Mouse (Mus musculus): ENCODE results near the gene Fam20b. TPM values are rescaled to one million over a fixed set of nuclear protein-coding genes. Genes with fewer than 3 reads are reported as not detected.

Gene Fam20b
- polyA plus RNA-seq, 1 experiment from 2014 or later, result 21.8 TPM

- H3K4me1 ChIP-seq, result peaks cover 5% of the 10 kb centered on the region; the same call in 1 of the 2 replicates
Observed at GRCm38 (mm10) chr1:156718286-156718949, 468 bp downstream of the Fam20b start.

GRCm38 (mm10) chr1:156717751-156718285, 1.1 kb downstream of the Fam20b start:
- H3K27ac ChIP-seq, result peak overlapping the region; percentile 98
- peak overlapping the region; percentile 95 for H3K4me3 ChIP-seq
- WGBS, result 16% methylated on average over 13 of the region's 13 CpGs
- peaks cover 5% of the 10 kb centered on the region; the same call in 1 of the 2 replicates for H3K36me3 ChIP-seq
- peaks cover 15% of the 10 kb centered on the region; the same call in 1 of the 2 replicates for H3K27me3 ChIP-seq (ENCODE audit: insufficient read depth, poor library complexity, severe bottlenecking)
- H3K9me3 ChIP-seq, result no peaks in the 10 kb centered on the region
- no peak for DNase-seq (ENCODE audit: low spot score)
- H3K4me1 ChIP-seq, result peaks cover 5% of the 10 kb centered on the region; the same call in 1 of the 2 replicates

More at GRCm38 (mm10) chr1:156718286-156718949, 468 bp downstream of the Fam20b start:
- Histone ChIP-seq H3K27me3 (ENCODE audit: insufficient read depth, poor library complexity, severe bottlenecking) (peaks cover 16% of the 10 kb centered on the region; the same call in 1 of the 2 replicates), H3K27ac (peak overlapping the region; percentile 98), H3K4me3 (peak overlapping the region; percentile 95), H3K9me3 (no peaks in the 10 kb centered on the region), H3K36me3 (peaks cover 5% of the 10 kb centered on the region; the same call in 1 of the 2 replicates)
- peak; percentile 90 for DNase-seq (ENCODE audit: low spot score)
- WGBS, result under 1% methylated on average over 62 of the region's 73 CpGs

- WGBS, result 88% methylated on average over 6 of the region's 6 CpGs
- H3K27ac ChIP-seq, result no peak overlapping the region
- H3K4me1 ChIP-seq, result peaks cover 5% of the 10 kb centered on the region; the same call in 1 of the 2 replicates
- H3K36me3 ChIP-seq, result peaks cover 5% of the 10 kb centered on the region; the same call in 1 of the 2 replicates
- no peaks in the 10 kb centered on the region for H3K9me3 ChIP-seq
- no peak overlapping the region for H3K4me3 ChIP-seq
- H3K27me3 ChIP-seq (ENCODE audit: insufficient read depth, poor library complexity, severe bottlenecking), result peaks cover 11% of the 10 kb centered on the region; the same call in 1 of the 2 replicates
- no peak for DNase-seq (ENCODE audit: low spot score)
Observed at GRCm38 (mm10) chr1:156716681-156717080, 2.2 kb downstream of the Fam20b start.

GRCm38 (mm10) chr1:156710472-156711098, 8.3 kb downstream of the Fam20b start:
- Histone ChIP-seq H3K4me1 (peaks cover 16% of the 10 kb centered on the region; the same call in 1 of the 2 replicates), H3K36me3 (peaks cover 5% of the 10 kb centered on the region), H3K27ac (no peak overlapping the region), H3K9me3 (no peaks in the 10 kb centered on the region), H3K4me3 (no peak overlapping the region), H3K27me3 (ENCODE audit: insufficient read depth, poor library complexity, severe bottlenecking) (no peaks in the 10 kb centered on the region)
- DNase-seq (ENCODE audit: low spot score), result no peak
- WGBS, result 56% methylated on average over 10 of the region's 10 CpGs

- H3K36me3 ChIP-seq, result peaks cover 20% of the 10 kb centered on the region
- no peak for DNase-seq (ENCODE audit: low spot score)
- no peak overlapping the region for H3K27ac ChIP-seq
- no peaks in the 10 kb centered on the region for H3K9me3 ChIP-seq
- H3K4me3 ChIP-seq, result no peak overlapping the region
- H3K4me1 ChIP-seq, result peaks cover 16% of the 10 kb centered on the region; the same call in 1 of the 2 replicates
- 87% methylated on average over 3 of the region's 3 CpGs for WGBS
- no peaks in the 10 kb centered on the region for H3K27me3 ChIP-seq (ENCODE audit: insufficient read depth, poor library complexity, severe bottlenecking)
Observed at GRCm38 (mm10) chr1:156708672-156709071, 10.2 kb downstream of the Fam20b start.

- 70% methylated on average over 10 of the region's 10 CpGs for WGBS
Observed at GRCm38 (mm10) chr1:156705696-156706285, 13.1 kb downstream of the Fam20b start.

GRCm38 (mm10) chr1:156703444-156703843, 15.4 kb downstream of the Fam20b start:
- no peaks in the 10 kb centered on the region for H3K9me3 ChIP-seq
- no peak overlapping the region for H3K4me3 ChIP-seq
- no peaks in the 10 kb centered on the region for H3K27me3 ChIP-seq (ENCODE audit: insufficient read depth, poor library complexity, severe bottlenecking)
- peaks cover 55% of the 10 kb centered on the region for H3K36me3 ChIP-seq
- DNase-seq (ENCODE audit: low spot score), result no peak
- H3K4me1 ChIP-seq, result no peaks in the 10 kb centered on the region
- H3K27ac ChIP-seq, result no peak overlapping the region
- 91% methylated on average over 4 of the region's 4 CpGs for WGBS

More at GRCm38 (mm10) chr1:156705696-156706285, 13.1 kb downstream of the Fam20b start:
- Histone ChIP-seq H3K9me3 (no peaks in the 10 kb centered on the region), H3K27me3 (ENCODE audit: insufficient read depth, poor library complexity, severe bottlenecking) (no peaks in the 10 kb centered on the region), H3K36me3 (peaks cover 36% of the 10 kb centered on the region), H3K4me1 (peaks cover 13% of the 10 kb centered on the region; the same call in 1 of the 2 replicates), H3K27ac (no peak overlapping the region), H3K4me3 (no peak overlapping the region)
- DNase-seq (ENCODE audit: low spot score), result no peak

GRCm38 (mm10) chr1:156702151-156702550, 16.7 kb downstream of the Fam20b start:
- no peak for DNase-seq (ENCODE audit: low spot score)
- H3K4me1 ChIP-seq, result no peaks in the 10 kb centered on the region
- no peak overlapping the region for H3K4me3 ChIP-seq
- H3K27me3 ChIP-seq (ENCODE audit: insufficient read depth, poor library complexity, severe bottlenecking), result no peaks in the 10 kb centered on the region
- no peaks in the 10 kb centered on the region for H3K9me3 ChIP-seq
- peaks cover 66% of the 10 kb centered on the region for H3K36me3 ChIP-seq
- no peak overlapping the region for H3K27ac ChIP-seq
- WGBS, result 80% methylated on average over 7 of the region's 7 CpGs

GRCm38 (mm10) chr1:156686025-156686661, 32.7 kb downstream of the Fam20b start:
- H3K4me1 ChIP-seq, result no peaks in the 10 kb centered on the region
- no peak overlapping the region for H3K27ac ChIP-seq
- peaks cover 88% of the 10 kb centered on the region for H3K36me3 ChIP-seq
- 79% methylated on average over 7 of the region's 7 CpGs for WGBS
- H3K9me3 ChIP-seq, result no peaks in the 10 kb centered on the region
- no peak overlapping the region for H3K4me3 ChIP-seq
- H3K27me3 ChIP-seq (ENCODE audit: insufficient read depth, poor library complexity, severe bottlenecking), result no peaks in the 10 kb centered on the region
- no peak for DNase-seq (ENCODE audit: low spot score)

GRCm38 (mm10) chr1:156679599-156679998, 39.3 kb downstream of the Fam20b start:
- Histone ChIP-seq H3K9me3 (no peaks in the 10 kb centered on the region), H3K4me1 (peaks cover 2% of the 10 kb centered on the region), H3K27me3 (ENCODE audit: insufficient read depth, poor library complexity, severe bottlenecking) (0 out of 2 replicates have a peak, but pooled peaks cover 4% of the 10 kb centered on the region), H3K36me3 (peaks cover 42% of the 10 kb centered on the region), H3K4me3 (no peak overlapping the region), H3K27ac (no peak overlapping the region)
- no peak for DNase-seq (ENCODE audit: low spot score)
- 73% methylated on average over 9 of the region's 9 CpGs for WGBS

GRCm38 (mm10) chr1:156677230-156677629, 41.7 kb downstream of the Fam20b start:
- Histone ChIP-seq H3K36me3 (peaks cover 20% of the 10 kb centered on the region), H3K4me3 (no peak overlapping the region), H3K27me3 (ENCODE audit: insufficient read depth, poor library complexity, severe bottlenecking) (0 out of 2 replicates have a peak, but pooled peaks cover 7% of the 10 kb centered on the region), H3K9me3 (no peaks in the 10 kb centered on the region), H3K4me1 (peaks cover 22% of the 10 kb centered on the region), H3K27ac (no peak overlapping the region)
- WGBS, result 80% methylated on average over 3 of the region's 3 CpGs
- DNase-seq (ENCODE audit: low spot score), result no peak

GRCm38 (mm10) chr1:156676596-156676995, 42.3 kb downstream of the Fam20b start:
- no peak overlapping the region for H3K27ac ChIP-seq
- 71% methylated on average over 5 of the region's 5 CpGs for WGBS
- 0 out of 2 replicates have a peak, but pooled peaks cover 7% of the 10 kb centered on the region for H3K27me3 ChIP-seq (ENCODE audit: insufficient read depth, poor library complexity, severe bottlenecking)
- peaks cover 22% of the 10 kb centered on the region for H3K4me1 ChIP-seq
- peaks cover 19% of the 10 kb centered on the region for H3K36me3 ChIP-seq
- no peak for DNase-seq (ENCODE audit: low spot score)
- H3K9me3 ChIP-seq, result no peaks in the 10 kb centered on the region
- no peak overlapping the region for H3K4me3 ChIP-seq

All from heart, embryonic 10.5 days (tissue).